Mouse (Mus musculus) T-helper 2 cell (primary cell): ENCODE measurements at regions not wholly inside any gene's neighbourhood (a gene's known extent, or its start where the extent isn't known, plus 50 kb on each side); places are given as distances from the start of the nearest gene placed in this dataset.

Source experiments
- in situ Hi-C: fragments of 300-600 bp; cut with MboI, MseI; formaldehyde crosslinking; loops from one replicate; pipeline ENCODE4 v1.15.1; 2025; ENCODE audit warnings: high pct_unique_total_duplicates

DNA sequence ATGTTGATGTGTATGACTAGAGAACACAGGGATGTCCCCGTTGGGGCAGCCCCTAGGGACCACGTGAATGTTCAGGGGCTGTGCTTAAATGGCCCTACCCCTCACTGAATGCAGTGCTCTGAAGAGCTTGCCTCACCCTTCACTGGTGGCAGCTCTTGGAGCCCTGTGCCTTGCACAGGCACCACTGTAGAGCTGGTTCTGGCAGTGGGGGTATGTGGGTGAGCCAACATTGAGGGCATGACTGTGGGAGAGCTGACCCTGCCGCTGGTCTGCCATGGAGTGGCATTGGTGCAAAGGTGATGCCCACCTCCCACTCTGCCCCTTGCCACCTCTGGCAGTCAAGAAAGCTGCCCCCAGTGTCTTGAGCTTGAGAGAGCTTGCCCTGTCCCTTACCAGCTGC lies 69.6 kb upstream of the Tdrd3 start:
- in situ Hi-C loops, result no loop called here

DNA sequence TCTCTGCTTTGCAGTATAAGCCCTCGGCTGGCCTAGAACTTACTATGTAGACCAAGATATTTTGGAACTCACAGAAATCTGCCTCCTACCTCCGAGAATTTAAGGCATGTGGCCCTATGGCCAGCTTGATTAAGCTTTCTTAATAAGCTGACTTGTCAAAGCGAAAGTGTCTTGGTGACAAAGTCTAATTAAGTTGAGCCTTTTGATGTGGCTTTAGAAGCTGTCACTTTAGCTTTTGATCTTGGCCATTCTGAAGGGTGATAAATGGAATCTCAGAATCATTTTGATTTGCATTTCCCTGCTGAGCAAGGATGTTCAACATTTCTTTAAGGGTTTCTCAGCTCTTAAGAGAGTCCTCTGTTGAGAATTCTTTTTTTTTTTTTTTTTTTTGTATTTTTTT lies 67.6 kb upstream of the Tdrd3 start:
- in situ Hi-C loops, result no loop called here

DNA sequence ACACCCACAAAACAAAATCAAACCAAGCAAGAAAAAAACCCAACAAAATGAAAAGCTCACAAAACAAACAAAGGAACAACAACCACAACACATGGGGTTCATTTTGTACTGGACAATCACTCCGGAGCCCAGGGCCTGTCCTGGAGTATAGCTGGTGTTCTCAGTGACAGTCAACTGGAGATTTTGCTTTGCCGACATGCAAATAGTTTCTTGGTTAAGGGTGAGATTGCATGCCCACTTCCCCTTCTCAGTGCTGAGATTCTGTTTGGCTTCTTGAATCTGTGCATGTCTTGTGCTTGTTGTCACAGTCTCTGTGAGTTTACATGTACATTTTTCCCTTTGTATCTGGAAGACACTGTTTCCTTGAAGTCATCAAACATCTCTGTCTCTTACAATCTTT lies 50.6 kb upstream of the Tdrd3 start:
- in situ Hi-C loops, result no loop called here
